Mouse (Mus musculus) cerebellum, adult (tissue): ENCODE results near the gene Fance.
"Not testable (repeated sequence)": the region's sequence is repeated elsewhere in the genome, so short reads cannot be mapped to it uniquely, and the experiment has no call there.

ENCODE experiments used
- ATAC-seq: cut with Nextera tagmentation; 2 replicates; pipeline ENCODE4 v1.9.2; 2017; ENCODE audit warnings: mild to moderate bottlenecking, moderate library complexity, mixed read lengths; ENCODE audit not compliant: insufficient number of reproducible peaks, low FRiP score, low TSS enrichment

Gene Fance

GRCm38 (mm10) chr17:28323786-28324185 is 10.5 kb downstream of the Fance start:
- ATAC-seq: no peak

- ATAC-seq: not testable (repeated sequence)
These were observed 11.1 kb downstream of the Fance start for GRCm38 (mm10) chr17:28324416-28324815.

- ATAC-seq: no peak
These were observed 12.4 kb downstream of the Fance start for GRCm38 (mm10) chr17:28325751-28326150.

- no peak for ATAC-seq
These were observed 13.6 kb downstream of the Fance start for GRCm38 (mm10) chr17:28326951-28327350.

- ATAC-seq: 0 out of 2 replicates have a peak, but pooled peaks have one; percentile 42
These were observed 14.5 kb downstream of the Fance start for GRCm38 (mm10) chr17:28327673-28328325.

GRCm38 (mm10) chr17:28328366-28328928 is 15.1 kb downstream of the Fance start, which contains the start of gene Rpl10a:
Rpl10a (plus strand) TSS chr17:28328471.
- ATAC-seq: peak; percentile 92

GRCm38 (mm10) chr17:28328946-28329345 is 15.6 kb downstream of the Fance start:
- no peak for ATAC-seq

- no peak for ATAC-seq
These were observed 16.3 kb downstream of the Fance start for GRCm38 (mm10) chr17:28329503-28330231.

GRCm38 (mm10) chr17:28330232-28330546 is 16.9 kb downstream of the Fance start:
- no peak for ATAC-seq

GRCm38 (mm10) chr17:28330590-28330989 is 17.3 kb downstream of the Fance start:
- not testable (repeated sequence) for ATAC-seq

- ATAC-seq: no peak
These were observed 18.2 kb downstream of the Fance start for GRCm38 (mm10) chr17:28331241-28332112.

- no peak for ATAC-seq
These were observed 19.0 kb downstream of the Fance start for GRCm38 (mm10) chr17:28332113-28332914.

GRCm38 (mm10) chr17:28332915-28333546 is 19.7 kb downstream of the Fance start:
- ATAC-seq: no peak

- ATAC-seq: no peak
These were observed 21.9 kb downstream of the Fance start for GRCm38 (mm10) chr17:28335267-28335666.

- no peak for ATAC-seq
These were observed 24.2 kb downstream of the Fance start for GRCm38 (mm10) chr17:28337547-28337946.

GRCm38 (mm10) chr17:28340578-28340977 is 27.3 kb downstream of the Fance start:
- ATAC-seq: no peak

GRCm38 (mm10) chr17:28341091-28341490 is 27.8 kb downstream of the Fance start:
- no peak for ATAC-seq

- ATAC-seq: no peak
These were observed 30.8 kb downstream of the Fance start for GRCm38 (mm10) chr17:28344050-28344607.

GRCm38 (mm10) chr17:28344670-28345069 is 31.4 kb downstream of the Fance start:
- ATAC-seq: no peak
